Mouse (Mus musculus) midbrain, embryonic 15.5 days (tissue): Measurements from ENCODE around the gene Csnk2b. TPM values are rescaled to one million over a fixed set of nuclear protein-coding genes. Genes with fewer than 3 reads are reported as not detected.

Experiments
- ATAC-seq: fragments of 200-750 bp; cut with Nextera tagmentation; replicated peaks from 2 replicates; pipeline ENCODE4 v1.8.0; 2017; ENCODE audit warnings: moderate TSS enrichment
- H3K27ac ChIP-seq: fragments of 300-500 bp; sonication (generic); 2 replicates; pipeline ENCODE4 v1.5.1; 2015; ENCODE audit warnings: mild to moderate bottlenecking, inconsistent platforms
- H3K27me3 ChIP-seq: fragments of 300-500 bp; sonication (generic); replicated peaks from 2 replicates; pipeline ENCODE4 v1.6.1; 2015; ENCODE audit warnings: inconsistent platforms
- H3K36me3 ChIP-seq: fragments of 300-500 bp; sonication (generic); replicated peaks from 2 replicates; pipeline ENCODE4 v1.6.1; 2015; ENCODE audit warnings: inconsistent platforms
- H3K4me1 ChIP-seq: fragments of 300-500 bp; sonication (generic); 2 replicates; pipeline ENCODE4 v1.6.1; 2015; ENCODE audit warnings: inconsistent platforms
- H3K4me2 ChIP-seq: fragments of 300-500 bp; sonication (generic); 2 replicates; pipeline ENCODE4 v1.6.1; 2015; ENCODE audit warnings: inconsistent platforms, mild to moderate bottlenecking, moderate library complexity
- H3K4me3 ChIP-seq: fragments of 300-500 bp; sonication (generic); 2 replicates; pipeline ENCODE4 v1.5.1; 2015; ENCODE audit warnings: mild to moderate bottlenecking, inconsistent platforms
- H3K9ac ChIP-seq: fragments of 300-500 bp; sonication (generic); 2 replicates; pipeline ENCODE4 v1.6.1; 2015; ENCODE audit warnings: mild to moderate bottlenecking, inconsistent platforms
- H3K9me3 ChIP-seq: fragments of 300-500 bp; sonication (generic); 2 replicates; pipeline ENCODE4 v1.6.1; 2016; ENCODE audit warnings: inconsistent platforms
- WGBS: fragments of 180-500 bp; shearing (Covaris S2); methylation state at CpG from one replicate; pipeline ENCODE4 v1.1.7; 2015; ENCODE audit warnings: mixed read lengths; 5-methylcytosine and 5-hydroxymethylcytosine counted together
- polyA plus RNA-seq: library from polyadenylated mRNA; unstranded; fragments of >200 nt; fragmentation: Nextera tagmentation; extraction: Ambion mirVana; gene quantifications from 2 replicates; pipeline ENCODE4 v1.2.1, GENCODE M21; 2015

Csnk2b gene
- polyA plus RNA-seq, 1 experiment from 2014 or later = 316 TPM

- Histone ChIP-seq H3K9ac (no peak within 1 kb of the TSS; the same call in 1 of the 2 replicates), H3K4me3 (peak within 1 kb of the TSS; percentile 21), H3K27me3 (no peaks in the 10 kb centered on the region), H3K9me3 (no peaks in the 10 kb centered on the region), H3K4me2 (peak within 1 kb of the TSS; percentile 43), H3K36me3 (no peaks in the 10 kb centered on the region), H3K4me1 (peaks cover 11% of the 10 kb centered on the region; the same call in 1 of the 2 replicates), H3K27ac (no peak within 1 kb of the TSS)
- no peak for ATAC-seq
- WGBS = 36% methylated on average over 10 of the region's 10 CpGs
Observed at GRCm38 (mm10) chr17:35076507-35077176, 45.2 kb downstream of the Csnk2b start, which contains the start of gene Ly6g6e. TSS of gene Ly6g6e (plus strand) at chr17:35076902.

DNA sequence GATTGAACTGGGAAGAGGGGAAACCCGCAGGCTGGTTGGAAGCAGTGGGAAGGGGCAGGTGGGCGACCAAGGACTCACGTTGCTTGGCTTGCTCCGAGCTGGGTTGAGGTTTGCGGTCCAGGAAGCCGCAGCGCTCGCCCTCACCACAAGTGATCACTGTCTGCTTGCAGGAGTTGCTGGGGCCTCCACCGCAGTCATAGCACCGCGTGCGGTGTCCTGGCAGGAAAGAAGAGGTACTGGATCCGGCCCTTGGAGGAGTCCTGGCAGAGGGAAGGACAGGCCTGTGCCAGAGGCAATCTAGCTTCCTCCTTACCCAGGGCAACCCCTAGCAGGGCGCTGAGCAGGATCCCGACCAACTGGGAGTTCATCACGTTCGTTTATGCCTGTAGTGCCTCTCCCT lies 47.8 kb downstream of the Csnk2b start:
- Histone ChIP-seq H3K9ac (no peak overlapping the region), H3K4me3 (no peak overlapping the region), H3K4me1 (peaks cover 11% of the 10 kb centered on the region; the same call in 1 of the 2 replicates), H3K4me2 (no peak overlapping the region), H3K36me3 (no peaks in the 10 kb centered on the region), H3K27me3 (no peaks in the 10 kb centered on the region), H3K27ac (no peak overlapping the region), H3K9me3 (no peaks in the 10 kb centered on the region)
- WGBS = 57% methylated on average over 17 of the region's 17 CpGs
- no peak for ATAC-seq

- H3K9me3 ChIP-seq = no peaks in the 10 kb centered on the region
- ATAC-seq = no peak
Observed at GRCm38 (mm10) chr17:35071454-35071853, 50.4 kb downstream of the Csnk2b start.

DNA sequence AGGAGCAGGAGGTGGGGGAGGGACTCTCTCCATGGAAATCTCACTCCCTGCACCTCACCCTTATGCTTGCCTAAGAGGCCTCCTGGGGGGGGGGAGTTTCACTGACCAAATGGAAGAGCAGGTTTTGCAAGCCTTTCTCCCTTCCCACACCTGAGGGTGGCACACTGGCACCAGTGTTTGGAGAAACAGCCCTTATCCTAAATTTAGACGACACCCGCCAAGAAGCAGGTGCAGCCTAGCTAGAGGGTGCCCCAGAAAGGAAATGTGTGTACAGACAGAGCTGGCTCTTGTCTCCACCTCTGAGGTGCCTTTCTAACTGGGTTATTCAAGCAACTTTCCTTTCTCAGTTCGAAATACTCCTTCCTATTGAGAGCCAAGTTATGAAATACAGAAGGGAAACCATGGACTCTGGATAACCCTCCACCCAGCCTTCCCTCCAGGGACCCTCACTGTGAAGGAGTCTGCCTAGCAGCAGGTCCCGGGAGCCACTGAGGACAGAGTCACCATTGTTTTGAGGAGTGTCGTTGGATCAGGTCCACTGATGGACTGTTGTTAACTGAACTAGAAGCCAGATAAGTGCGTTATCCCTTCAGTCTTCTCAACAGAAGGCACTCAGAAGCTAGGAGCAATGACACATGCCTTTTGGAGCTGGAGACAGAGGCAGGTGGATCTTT lies 51.2 kb downstream of the Csnk2b start:
- Histone ChIP-seq H3K9me3 (no peaks in the 10 kb centered on the region), H3K9ac (no peak overlapping the region), H3K4me1 (peaks cover under 1% of the 10 kb centered on the region; the same call in 1 of the 2 replicates), H3K4me3 (no peak overlapping the region), H3K27me3 (peaks cover 14% of the 10 kb centered on the region), H3K4me2 (no peak overlapping the region), H3K27ac (no peak overlapping the region), H3K36me3 (no peaks in the 10 kb centered on the region)
- no peak for ATAC-seq
- 68% methylated on average over 6 of the region's 6 CpGs for WGBS

More at GRCm38 (mm10) chr17:35071454-35071853, 50.4 kb downstream of the Csnk2b start:
- peaks cover 8% of the 10 kb centered on the region; the same call in 1 of the 2 replicates for H3K27me3 ChIP-seq
- WGBS = 85% methylated on average over 9 of the region's 9 CpGs
- no peaks in the 10 kb centered on the region for H3K4me1 ChIP-seq
- no peak overlapping the region for H3K27ac ChIP-seq
- no peak overlapping the region for H3K4me3 ChIP-seq
- no peak overlapping the region for H3K4me2 ChIP-seq
- no peak overlapping the region for H3K9ac ChIP-seq
- H3K36me3 ChIP-seq = no peaks in the 10 kb centered on the region

- peaks cover 36% of the 10 kb centered on the region for H3K27me3 ChIP-seq
- H3K36me3 ChIP-seq = no peaks in the 10 kb centered on the region
- H3K9ac ChIP-seq = no peak overlapping the region
- H3K4me3 ChIP-seq = no peak overlapping the region
- ATAC-seq = no peak
- H3K27ac ChIP-seq = no peak overlapping the region
- peaks cover 10% of the 10 kb centered on the region; the same call in 1 of the 2 replicates for H3K4me1 ChIP-seq
- WGBS = 86% methylated on average over 17 of the region's 17 CpGs
- no peak overlapping the region for H3K4me2 ChIP-seq
- no peaks in the 10 kb centered on the region for H3K9me3 ChIP-seq
Observed at GRCm38 (mm10) chr17:35068213-35068914, 53.5 kb downstream of the Csnk2b start.

Other genes with a start within 250 kb of the Csnk2b start
- gene Zbtb12, start 242.6 kb downstream of the Csnk2b start, polyA plus RNA-seq = 17.4 and 17.5 TPM in 2 replicates
- gene Gm20547, start 240.0 kb downstream of the Csnk2b start, polyA plus RNA-seq = 0.18 TPM in 1 of 2 replicates, not detected in the other
- 2.1 and 3.1 TPM in 2 replicates for gene C2, start 223.8 kb downstream of the Csnk2b start, polyA plus RNA-seq
- gene Ehmt2, start 223.6 kb downstream of the Csnk2b start, polyA plus RNA-seq = 113 and 119 TPM in 2 replicates
- gene Slc44a4, start 207.6 kb downstream of the Csnk2b start, polyA plus RNA-seq = not detected in 2 replicates
- gene Neu1, start 190.8 kb downstream of the Csnk2b start, polyA plus RNA-seq = 36.1 and 41.1 TPM in 2 replicates
- gene Hspa1b, start 162.8 kb downstream of the Csnk2b start, polyA plus RNA-seq = 0.24 and 0.31 TPM in 2 replicates
- not detected in 2 replicates for gene Gm20481, start 152.1 kb downstream of the Csnk2b start, polyA plus RNA-seq
- 12.7 and 13.3 TPM in 2 replicates for gene Hspa1a, start 149.9 kb downstream of the Csnk2b start, polyA plus RNA-seq
- 1.2 and 1.5 TPM in 2 replicates for gene Hspa1l, start 149.3 kb downstream of the Csnk2b start, polyA plus RNA-seq
- gene Lsm2, start 140.2 kb downstream of the Csnk2b start, polyA plus RNA-seq = 103 and 111 TPM in 2 replicates
- gene Vars, start 121.1 kb downstream of the Csnk2b start, polyA plus RNA-seq = 63.1 and 70.2 TPM in 2 replicates
- 0.06 and 0.15 TPM in 2 replicates for gene Vwa7, start 105.5 kb downstream of the Csnk2b start, polyA plus RNA-seq
- 2.5 and 2.7 TPM in 2 replicates for gene Sapcd1, start 94.0 kb downstream of the Csnk2b start, polyA plus RNA-seq
- 1.6 and 3.3 TPM in 2 replicates for gene Msh5, start 75.3 kb downstream of the Csnk2b start, polyA plus RNA-seq
- 62.4 and 72.1 TPM in 2 replicates for gene Clic1, start 72.1 kb downstream of the Csnk2b start, polyA plus RNA-seq
- 337 and 380 TPM in 2 replicates for gene Ddah2, start 63.0 kb downstream of the Csnk2b start, polyA plus RNA-seq
- gene Ly6g6c, start 56.7 kb downstream of the Csnk2b start, polyA plus RNA-seq = 0.31 TPM in 1 of 2 replicates, not detected in the other
- 0.21 and 0.43 TPM in 2 replicates for gene Mpig6b, start 55.9 kb downstream of the Csnk2b start, polyA plus RNA-seq
- gene Ly6g6e, start 45.2 kb downstream of the Csnk2b start, polyA plus RNA-seq = 0.21 and 0.32 TPM in 2 replicates
- gene Ly6g6d, start 44.0 kb downstream of the Csnk2b start, polyA plus RNA-seq = 1.9 and 2.5 TPM in 2 replicates
- gene Ly6g6f, start 36.4 kb downstream of the Csnk2b start, polyA plus RNA-seq = not detected in 2 replicates
- gene Abhd16a, start 32.8 kb downstream of the Csnk2b start, polyA plus RNA-seq = 105 and 113 TPM in 2 replicates
- not detected in 2 replicates for gene Ly6g5c, start 13.8 kb downstream of the Csnk2b start, polyA plus RNA-seq
- 1.1 and 2.2 TPM in 2 replicates for gene Ly6g5b, start 6.6 kb downstream of the Csnk2b start, polyA plus RNA-seq
- gene Gpank1, start 598 bp downstream of the Csnk2b start, polyA plus RNA-seq = 25.9 and 28.9 TPM in 2 replicates
- 8.3 and 9.6 TPM in 2 replicates for gene D17H6S53E, start 4.3 kb upstream of the Csnk2b start, polyA plus RNA-seq
- 0.56 and 1.4 TPM in 2 replicates for gene Apom, start 10.0 kb upstream of the Csnk2b start, polyA plus RNA-seq
- gene Bag6, start 13.1 kb upstream of the Csnk2b start, polyA plus RNA-seq = 82.9 and 83.4 TPM in 2 replicates
- gene Prrc2a, start 42.8 kb upstream of the Csnk2b start, polyA plus RNA-seq = 188 and 203 TPM in 2 replicates
- 7.3 and 8.2 TPM in 2 replicates for gene Aif1, start 54.0 kb upstream of the Csnk2b start, polyA plus RNA-seq
- gene Lst1, start 66.4 kb upstream of the Csnk2b start, polyA plus RNA-seq = 7.6 and 9.2 TPM in 2 replicates
- gene Ltb, start 72.4 kb upstream of the Csnk2b start, polyA plus RNA-seq = 0.58 and 0.78 TPM in 2 replicates
- not detected in 2 replicates for gene Tnf, start 80.0 kb upstream of the Csnk2b start, polyA plus RNA-seq
- 0.32 and 0.69 TPM in 2 replicates for gene Lta, start 83.3 kb upstream of the Csnk2b start, polyA plus RNA-seq
- 1.6 TPM in 1 of 2 replicates, not detected in the other for gene Gm16181, start 98.8 kb upstream of the Csnk2b start, polyA plus RNA-seq
- 94.4 and 100 TPM in 2 replicates for gene Atp6v1g2, start 111.6 kb upstream of the Csnk2b start, polyA plus RNA-seq
- 11.7 and 11.8 TPM in 2 replicates for gene Nfkbil1, start 113.7 kb upstream of the Csnk2b start, polyA plus RNA-seq
- gene Ddx39b, start 119.7 kb upstream of the Csnk2b start, polyA plus RNA-seq = 379 and 391 TPM in 2 replicates
- 93.4 and 105 TPM in 2 replicates for gene H2-D1, start 140.7 kb upstream of the Csnk2b start, polyA plus RNA-seq
- 0.54 and 0.70 TPM in 2 replicates for gene H2-Q1, start 198.4 kb upstream of the Csnk2b start, polyA plus RNA-seq
- 3.0 and 3.8 TPM in 2 replicates for gene H2-Q2, start 220.2 kb upstream of the Csnk2b start, polyA plus RNA-seq